Mouse (Mus musculus) neural tube, embryonic 12.5 days (tissue): ENCODE data around the gene Map3k6. TPM values are rescaled to one million over a fixed set of nuclear protein-coding genes. Genes with fewer than 3 reads are reported as not detected.

Experiments used
- ATAC-seq: fragments of 200-750 bp; cut with Nextera tagmentation; 2 replicates; pipeline ENCODE4 v1.8.0; 2017; ENCODE audit warnings: low read depth, mild to moderate bottlenecking, moderate TSS enrichment, moderate library complexity; ENCODE audit not compliant: low FRiP score
- H3K27ac ChIP-seq: fragments of 300-500 bp; sonication (generic); 2 replicates; pipeline ENCODE4 v1.5.1; 2016
- H3K27me3 ChIP-seq: fragments of 300-500 bp; sonication (generic); replicated peaks from 2 replicates; pipeline ENCODE4 v1.6.1; 2016; ENCODE audit warnings: mild to moderate bottlenecking
- H3K36me3 ChIP-seq: fragments of 300-500 bp; sonication (generic); 2 replicates; pipeline ENCODE4 v1.6.1; 2016; ENCODE audit warnings: mild to moderate bottlenecking
- H3K4me1 ChIP-seq: fragments of 300-500 bp; sonication (generic); 2 replicates; pipeline ENCODE4 v1.6.1; 2016
- H3K4me2 ChIP-seq: fragments of 300-500 bp; sonication (generic); replicated peaks from 2 replicates; pipeline ENCODE4 v1.6.1; 2016; ENCODE audit warnings: mild to moderate bottlenecking
- H3K4me3 ChIP-seq: fragments of 300-500 bp; sonication (generic); 2 replicates; pipeline ENCODE4 v1.5.1; 2016
- H3K9ac ChIP-seq: fragments of 300-500 bp; sonication (generic); 2 replicates; pipeline ENCODE4 v1.6.1; 2016; ENCODE audit warnings: mild to moderate bottlenecking
- H3K9me3 ChIP-seq: fragments of 300-500 bp; sonication (generic); 2 replicates; pipeline ENCODE4 v1.6.1; 2016; ENCODE audit warnings: mild to moderate bottlenecking
- whole genome bisulfite sequencing: fragments of 180-500 bp; shearing (Covaris S2); methylation state at CpG from one replicate; pipeline ENCODE4 v1.1.7; 2016; 5-methylcytosine and 5-hydroxymethylcytosine counted together
- polyA plus RNA-seq: library from polyadenylated mRNA; unstranded; fragments of >200 nt; fragmentation: Nextera tagmentation; extraction: Ambion mirVana; gene quantifications from 2 replicates; pipeline ENCODE4 v1.2.1, GENCODE M21; 2016

The Map3k6 gene
- polyA plus RNA-seq, 1 experiment from 2014 or later, result 3.2 TPM

GRCm38 (mm10) chr4:133261641-133262374, 21.2 kb downstream of the Map3k6 start:
- H3K4me3 ChIP-seq, result no peak overlapping the region
- 46% methylated on average over 10 of the region's 10 CpGs for WGBS
- H3K4me2 ChIP-seq, result no peak overlapping the region
- H3K9ac ChIP-seq, result no peak overlapping the region
- H3K4me1 ChIP-seq, result no peaks in the 10 kb centered on the region
- no peak for ATAC-seq
- H3K27ac ChIP-seq, result no peak overlapping the region
- H3K27me3 ChIP-seq, result peaks cover 12% of the 10 kb centered on the region
- peaks cover 33% of the 10 kb centered on the region for H3K36me3 ChIP-seq
- peaks cover 12% of the 10 kb centered on the region; the same call in 1 of the 2 replicates for H3K9me3 ChIP-seq

- H3K27me3 ChIP-seq, result peaks cover 6% of the 10 kb centered on the region
- no peak overlapping the region for H3K9ac ChIP-seq
- H3K9me3 ChIP-seq, result peaks cover 12% of the 10 kb centered on the region; the same call in 1 of the 2 replicates
- WGBS, result 66% methylated on average over 7 of the region's 7 CpGs
- H3K4me3 ChIP-seq, result no peak overlapping the region
- no peak for ATAC-seq
- peaks cover 39% of the 10 kb centered on the region for H3K36me3 ChIP-seq
- no peak overlapping the region for H3K4me2 ChIP-seq
- no peaks in the 10 kb centered on the region for H3K4me1 ChIP-seq
- no peak overlapping the region for H3K27ac ChIP-seq
Observed at GRCm38 (mm10) chr4:133262375-133262765, 21.8 kb downstream of the Map3k6 start.

GRCm38 (mm10) chr4:133262882-133263281, 22.3 kb downstream of the Map3k6 start, which contains the start of gene Sytl1:
Gene Sytl1 (minus strand): TSS chr4:133263113.
- Histone ChIP-seq H3K9me3 (peaks cover 12% of the 10 kb centered on the region; the same call in 1 of the 2 replicates), H3K36me3 (peaks cover 44% of the 10 kb centered on the region)
- ATAC-seq, result no peak

GRCm38 (mm10) chr4:133263756-133264155, 23.1 kb downstream of the Map3k6 start:
- H3K9me3 ChIP-seq, result peaks cover 12% of the 10 kb centered on the region; the same call in 1 of the 2 replicates
- ATAC-seq, result no peak
- 92% methylated on average over 5 of the region's 5 CpGs for WGBS

More at GRCm38 (mm10) chr4:133262882-133263281, 22.3 kb downstream of the Map3k6 start, which contains the start of gene Sytl1:
- H3K27ac ChIP-seq, result no peak within 1 kb of the TSS
- H3K4me1 ChIP-seq, result no peaks in the 10 kb centered on the region
- H3K4me3 ChIP-seq, result no peak within 1 kb of the TSS
- WGBS, result 44% methylated on average over 7 of the region's 7 CpGs
- no peak within 1 kb of the TSS for H3K9ac ChIP-seq
- no peak within 1 kb of the TSS for H3K4me2 ChIP-seq
- H3K27me3 ChIP-seq, result peaks cover 1% of the 10 kb centered on the region; the same call in 1 of the 2 replicates

GRCm38 (mm10) chr4:133264559-133264958, 23.9 kb downstream of the Map3k6 start:
- no peak overlapping the region for H3K9ac ChIP-seq
- H3K27me3 ChIP-seq, result no peaks in the 10 kb centered on the region
- peaks cover 12% of the 10 kb centered on the region; the same call in 1 of the 2 replicates for H3K9me3 ChIP-seq
- H3K4me3 ChIP-seq, result no peak overlapping the region
- no peak overlapping the region for H3K27ac ChIP-seq
- no peak for ATAC-seq
- 94% methylated on average over 2 of the region's 2 CpGs for WGBS
- H3K4me2 ChIP-seq, result no peak overlapping the region
- H3K4me1 ChIP-seq, result no peaks in the 10 kb centered on the region
- peaks cover 61% of the 10 kb centered on the region for H3K36me3 ChIP-seq

More at GRCm38 (mm10) chr4:133263756-133264155, 23.1 kb downstream of the Map3k6 start:
- Histone ChIP-seq H3K4me2 (no peak overlapping the region), H3K36me3 (peaks cover 53% of the 10 kb centered on the region), H3K4me3 (no peak overlapping the region), H3K4me1 (no peaks in the 10 kb centered on the region), H3K27ac (no peak overlapping the region), H3K27me3 (no peaks in the 10 kb centered on the region), H3K9ac (no peak overlapping the region)

- no peaks in the 10 kb centered on the region for H3K4me1 ChIP-seq
- no peak overlapping the region for H3K4me3 ChIP-seq
- H3K9ac ChIP-seq, result no peak overlapping the region
- no peak for ATAC-seq
- H3K4me2 ChIP-seq, result no peak overlapping the region
- H3K27me3 ChIP-seq, result no peaks in the 10 kb centered on the region
- H3K9me3 ChIP-seq, result peaks cover 12% of the 10 kb centered on the region; the same call in 1 of the 2 replicates
- H3K27ac ChIP-seq, result no peak overlapping the region
- peaks cover 68% of the 10 kb centered on the region for H3K36me3 ChIP-seq
- 96% methylated on average over 3 of the region's 3 CpGs for WGBS
Observed at GRCm38 (mm10) chr4:133265297-133265696, 24.7 kb downstream of the Map3k6 start.

GRCm38 (mm10) chr4:133265759-133266158, 25.1 kb downstream of the Map3k6 start:
- Histone ChIP-seq H3K4me1 (no peaks in the 10 kb centered on the region), H3K4me3 (no peak overlapping the region), H3K9me3 (peaks cover 12% of the 10 kb centered on the region; the same call in 1 of the 2 replicates), H3K27ac (no peak overlapping the region), H3K9ac (no peak overlapping the region), H3K36me3 (peaks cover 72% of the 10 kb centered on the region), H3K27me3 (no peaks in the 10 kb centered on the region), H3K4me2 (no peak overlapping the region)
- ATAC-seq, result no peak
- 95% methylated on average over 4 of the region's 4 CpGs for WGBS

GRCm38 (mm10) chr4:133266248-133266880, 25.7 kb downstream of the Map3k6 start:
- Histone ChIP-seq H3K27me3 (no peaks in the 10 kb centered on the region), H3K4me3 (no peak overlapping the region), H3K27ac (no peak overlapping the region), H3K36me3 (peaks cover 75% of the 10 kb centered on the region), H3K4me1 (no peaks in the 10 kb centered on the region), H3K9me3 (peaks cover 12% of the 10 kb centered on the region; the same call in 1 of the 2 replicates), H3K9ac (no peak overlapping the region), H3K4me2 (no peak overlapping the region)
- ATAC-seq, result no peak
- 96% methylated on average over 12 of the region's 12 CpGs for WGBS

GRCm38 (mm10) chr4:133268931-133269330, 28.3 kb downstream of the Map3k6 start:
- 92% methylated on average over 3 of the region's 3 CpGs for WGBS
- H3K9ac ChIP-seq, result no peak overlapping the region
- H3K36me3 ChIP-seq, result peaks cover 69% of the 10 kb centered on the region
- H3K27me3 ChIP-seq, result no peaks in the 10 kb centered on the region
- peaks cover 12% of the 10 kb centered on the region; the same call in 1 of the 2 replicates for H3K9me3 ChIP-seq
- no peak for ATAC-seq
- H3K4me3 ChIP-seq, result no peak overlapping the region
- no peaks in the 10 kb centered on the region; the same call in 1 of the 2 replicates for H3K4me1 ChIP-seq
- no peak overlapping the region for H3K27ac ChIP-seq
- H3K4me2 ChIP-seq, result no peak overlapping the region

- 92% methylated on average over 3 of the region's 3 CpGs for WGBS
- H3K9ac ChIP-seq, result no peak overlapping the region
- H3K4me2 ChIP-seq, result no peak overlapping the region
- no peak for ATAC-seq
- H3K27ac ChIP-seq, result no peak overlapping the region
- H3K4me1 ChIP-seq, result no peaks in the 10 kb centered on the region; the same call in 1 of the 2 replicates
- peaks cover 64% of the 10 kb centered on the region for H3K36me3 ChIP-seq
- no peaks in the 10 kb centered on the region for H3K27me3 ChIP-seq
- H3K9me3 ChIP-seq, result peaks cover 8% of the 10 kb centered on the region; the same call in 1 of the 2 replicates
- no peak overlapping the region for H3K4me3 ChIP-seq
Observed at GRCm38 (mm10) chr4:133269596-133269995, 29.0 kb downstream of the Map3k6 start.

GRCm38 (mm10) chr4:133270929-133271328, 30.3 kb downstream of the Map3k6 start:
- H3K27me3 ChIP-seq, result no peaks in the 10 kb centered on the region
- ATAC-seq, result no peak
- no peak overlapping the region for H3K4me3 ChIP-seq
- peaks cover 7% of the 10 kb centered on the region for H3K4me1 ChIP-seq
- WGBS, result 94% methylated on average over 9 of the region's 9 CpGs
- H3K9me3 ChIP-seq, result no peaks in the 10 kb centered on the region
- H3K36me3 ChIP-seq, result peaks cover 51% of the 10 kb centered on the region
- H3K9ac ChIP-seq, result no peak overlapping the region
- H3K4me2 ChIP-seq, result no peak overlapping the region
- H3K27ac ChIP-seq, result no peak overlapping the region
